Mouse (Mus musculus) adrenal gland, postnatal 14 days (tissue): ENCODE measurements around the gene Ap4b1. TPM values are rescaled to one million over a fixed set of nuclear protein-coding genes. Genes with fewer than 3 reads are reported as not detected.
A peak's percentile ranks its signal among the peaks of the same experiment; 100 is the strongest.
"Not testable (repeated sequence)": the region's sequence is repeated elsewhere in the genome, so short reads cannot be mapped to it uniquely, and the experiment has no call there.

ENCODE experiments used
- DNase-seq: peaks from one replicate; pipeline ENCODE4 v3.0.0; 2021; ENCODE audit warnings: mixed read lengths
- total RNA-seq: library from RNA; stranded (reverse); gene quantifications from 2 replicates; pipeline ENCODE4 v1.2.3, GENCODE M21; 2021

Ap4b1 gene
- total RNA-seq, 1 experiment from 2014 or later: 17.2 TPM

DNA sequence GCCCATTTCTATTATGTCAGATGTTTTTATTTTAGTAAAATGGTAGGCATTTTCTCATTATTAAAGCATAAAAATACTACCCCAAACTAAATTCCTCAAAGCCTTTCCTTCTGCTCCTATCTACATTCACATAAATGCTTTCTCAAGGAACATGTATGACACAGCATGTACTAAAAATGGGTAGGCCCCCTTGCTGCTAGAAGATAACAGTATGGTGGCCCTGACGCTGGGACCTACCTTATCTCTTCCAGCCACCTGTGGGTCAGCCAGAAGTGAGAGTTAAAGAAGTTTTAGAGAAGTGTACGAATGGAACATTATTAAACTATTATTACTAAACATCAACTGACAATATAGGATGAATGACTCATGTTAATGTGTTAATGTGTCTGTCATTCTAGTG lies 9.8 kb upstream of the Ap4b1 start:
- DNase-seq: no peak

DNA sequence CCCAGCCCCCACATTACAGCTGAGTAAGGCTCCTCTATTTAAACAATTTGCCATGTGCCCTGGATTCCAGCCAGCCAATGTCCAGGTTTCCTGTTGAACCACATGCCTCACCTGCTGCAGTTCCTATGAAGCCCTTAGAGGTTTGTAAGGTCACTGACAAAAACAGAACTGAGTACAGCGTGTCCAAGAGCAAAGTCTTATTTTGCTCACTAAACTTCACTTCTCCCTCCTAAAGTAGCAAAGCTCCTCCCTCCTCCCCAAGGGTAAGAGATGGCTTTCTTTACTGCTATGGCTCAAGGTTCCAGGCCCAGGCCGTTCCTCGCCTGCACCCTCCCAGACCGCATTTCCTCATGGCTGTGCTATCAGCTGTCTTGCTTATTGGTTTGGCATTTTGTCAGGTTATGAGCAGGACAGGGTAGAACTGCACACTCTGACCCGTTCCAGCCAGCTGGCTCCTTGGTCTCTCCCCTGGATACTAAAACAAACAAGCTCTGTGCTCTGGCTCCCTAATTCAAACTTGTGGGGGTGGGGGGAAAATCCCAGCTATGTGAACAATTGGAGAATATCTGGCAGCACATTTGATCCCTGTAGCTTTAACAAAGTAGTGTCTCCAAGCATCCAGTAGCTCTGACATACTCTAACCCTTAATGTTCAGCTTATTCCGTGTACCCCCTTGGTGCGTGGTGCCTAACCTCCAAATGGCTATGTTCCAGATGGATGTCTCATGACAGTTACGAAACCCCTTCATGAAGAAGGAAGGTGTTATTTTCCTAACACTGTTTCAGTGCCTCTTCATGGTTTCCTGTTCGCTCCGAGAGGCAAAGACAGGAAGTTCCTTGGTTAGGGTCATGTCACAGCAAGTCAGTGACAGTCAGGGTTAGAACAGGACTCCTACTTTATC lies 7.4 kb upstream of the Ap4b1 start:
- DNase-seq: peak; percentile 81

DNA sequence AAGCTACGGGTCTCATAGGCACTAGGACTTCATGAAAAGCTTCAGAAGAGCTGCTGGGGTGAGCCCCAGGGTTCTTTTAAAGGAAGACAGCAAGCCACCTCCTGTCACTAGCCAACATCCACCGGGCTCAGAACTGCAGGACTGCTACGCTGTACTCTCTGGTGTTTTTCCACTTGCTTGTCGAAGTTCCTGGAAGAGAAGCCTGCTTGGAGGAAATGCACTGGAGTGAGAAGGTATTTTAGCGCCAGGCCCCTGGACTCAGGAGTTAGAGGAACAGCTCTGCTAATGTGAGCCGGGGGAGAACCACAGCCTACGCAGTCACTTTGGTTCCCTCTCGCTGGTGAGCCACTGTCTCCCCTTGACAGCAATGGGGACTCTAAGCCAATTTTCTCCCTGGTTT lies 6.5 kb upstream of the Ap4b1 start:
- DNase-seq: peak; percentile 17

DNA sequence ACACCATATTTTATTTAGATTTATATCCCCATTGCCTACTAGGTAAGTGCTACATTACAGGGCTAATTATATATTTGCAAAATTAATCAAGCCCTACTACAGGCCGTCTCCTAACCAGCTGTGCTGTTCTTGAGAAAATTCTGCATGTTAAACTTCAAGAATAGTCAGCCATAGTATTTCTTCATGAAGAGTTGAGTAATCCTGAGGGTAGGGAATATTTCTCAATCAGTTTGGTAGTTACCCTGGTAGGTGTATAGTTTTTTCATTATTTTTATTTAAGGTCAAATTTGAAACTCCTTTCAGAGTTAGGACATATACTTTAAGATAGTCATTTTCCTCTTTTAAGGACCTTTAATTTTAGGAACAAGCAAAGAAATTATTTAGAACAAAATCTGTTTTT lies 3.6 kb upstream of the Ap4b1 start:
- DNase-seq: no peak

DNA sequence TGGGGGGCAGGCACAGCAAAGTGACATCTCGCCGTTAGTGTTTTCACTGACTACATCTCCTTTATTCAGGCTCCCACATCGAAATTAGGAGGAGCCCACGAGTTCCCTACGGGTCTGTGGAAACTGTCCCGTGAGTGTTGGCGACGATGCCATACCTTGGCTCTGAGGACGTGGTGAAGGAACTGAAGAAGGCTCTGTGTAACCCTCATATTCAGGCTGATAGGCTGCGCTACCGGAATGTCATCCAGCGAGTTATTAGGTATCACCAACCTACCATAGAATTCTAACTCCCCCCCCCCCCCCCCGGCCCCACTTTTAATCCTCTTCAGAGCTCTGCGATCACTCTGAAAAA lies 455 bp downstream of the Ap4b1 start:
- DNase-seq: no peak

DNA sequence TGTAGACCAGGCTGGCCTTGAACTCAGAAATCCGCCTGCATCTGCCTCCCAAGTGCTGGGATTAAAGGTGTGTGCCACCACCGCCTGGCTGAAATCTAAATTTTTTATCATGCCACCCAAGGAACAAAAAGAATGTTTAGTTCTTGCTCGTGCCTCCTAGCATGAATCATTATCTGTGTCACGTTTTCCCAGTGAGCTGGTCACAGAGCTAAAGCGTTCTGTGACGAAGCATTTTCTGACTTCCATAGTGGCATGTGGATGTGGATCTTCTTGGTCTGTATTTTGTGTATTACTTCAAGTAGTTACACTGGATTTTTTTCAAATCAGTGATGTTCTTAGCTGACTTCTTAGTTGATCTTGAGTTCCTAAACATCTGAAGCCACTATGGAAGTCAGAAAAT lies 1.6 kb downstream of the Ap4b1 start:
- DNase-seq: no peak

DNA sequence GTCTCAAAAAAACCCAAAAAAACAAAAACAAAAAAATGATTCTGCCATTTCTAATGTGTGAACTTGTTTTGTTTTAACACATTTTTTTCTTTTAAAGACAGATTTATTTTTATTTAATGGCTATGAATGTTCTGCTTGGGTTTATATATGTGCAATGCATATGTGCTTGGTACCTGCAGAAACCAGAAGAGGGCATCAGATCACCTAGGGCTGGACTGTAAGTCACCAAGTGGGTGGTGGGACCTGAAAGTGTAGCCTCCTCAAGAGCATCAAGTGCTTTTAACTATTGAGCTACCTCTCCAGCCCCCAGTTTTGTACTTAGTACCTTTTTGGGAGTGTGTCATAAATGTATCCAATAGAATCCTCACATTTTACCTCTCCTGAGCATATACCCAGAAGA lies 18.2 kb downstream of the Ap4b1 start:
- no peak for DNase-seq

DNA sequence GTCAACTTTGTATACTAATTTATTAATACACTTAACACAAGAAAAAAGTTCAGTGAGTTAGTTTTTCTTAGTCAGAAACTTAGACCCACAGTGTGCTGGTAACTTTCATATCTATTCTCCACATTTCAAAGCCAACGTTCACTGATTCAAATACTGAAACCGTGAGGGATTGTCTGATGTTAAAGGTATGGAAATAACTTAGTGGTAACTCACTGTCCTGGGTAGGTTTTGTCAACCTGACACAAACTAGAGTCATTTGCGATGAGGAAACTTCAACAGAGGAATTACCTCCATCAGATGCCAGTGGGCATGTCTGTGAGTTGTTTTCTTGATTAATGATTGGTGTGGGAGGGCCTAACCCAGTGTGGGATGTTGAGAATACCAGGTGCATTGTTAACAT lies 19.7 kb downstream of the Ap4b1 start:
- no peak for DNase-seq

DNA sequence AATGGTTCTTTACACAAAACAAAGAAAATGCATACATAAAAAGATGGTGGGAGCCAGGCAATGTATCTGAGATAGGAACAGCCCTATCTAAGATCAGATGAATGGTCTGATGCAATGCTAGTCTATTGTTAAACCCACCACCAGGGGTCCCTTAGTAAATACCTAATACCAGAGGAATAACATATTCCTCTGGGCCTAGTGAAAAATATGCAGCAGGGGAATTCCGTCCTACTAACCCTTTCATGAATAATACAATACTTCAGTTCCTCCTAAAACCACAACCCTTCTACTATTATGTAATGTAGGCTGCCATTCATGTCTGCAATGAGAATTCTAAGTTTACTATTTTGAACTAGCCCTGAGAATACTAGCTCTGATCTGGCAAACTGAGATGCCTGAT lies 21.4 kb downstream of the Ap4b1 start:
- not testable (repeated sequence) for DNase-seq

DNA sequence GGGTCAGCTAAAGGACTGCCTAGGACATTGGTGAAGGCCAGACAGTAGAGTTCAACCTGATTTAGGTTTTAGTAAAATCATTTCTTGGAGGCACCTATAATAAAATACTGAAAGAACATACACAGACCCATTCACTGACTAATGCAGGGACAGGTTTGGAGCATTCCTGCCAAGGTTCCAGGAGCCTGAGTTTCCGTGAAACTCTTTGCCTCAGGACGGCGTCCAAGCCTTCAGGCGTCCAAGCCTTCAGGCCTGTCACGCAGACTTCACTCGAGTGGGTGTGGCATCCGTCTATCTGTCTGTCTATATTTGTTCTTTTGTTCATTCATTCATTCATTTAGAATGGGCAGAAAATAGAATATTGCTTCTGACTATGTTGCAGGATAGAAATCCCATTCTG lies 21.8 kb downstream of the Ap4b1 start:
- no peak for DNase-seq

DNA sequence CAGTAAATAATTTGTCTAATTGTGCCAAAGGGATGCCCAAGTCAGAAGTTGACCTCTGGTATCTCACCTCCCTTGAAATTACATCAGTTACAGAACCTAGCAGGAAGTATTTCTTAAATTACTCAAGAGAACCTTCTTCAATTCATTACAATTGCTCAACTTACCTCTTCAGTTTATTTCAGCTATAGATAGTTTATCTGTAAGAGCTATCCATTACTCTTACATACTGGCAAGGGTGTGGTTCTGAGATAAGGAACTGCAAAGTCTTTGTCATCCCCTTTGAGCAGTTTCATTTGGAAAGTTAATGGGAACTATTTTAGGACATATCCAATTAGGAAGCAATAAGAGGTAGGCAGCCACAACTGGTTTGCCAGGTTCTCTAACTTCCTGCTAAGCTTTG lies 23.1 kb downstream of the Ap4b1 start, which contains the start of gene Bcl2l15:
TSS of gene Bcl2l15 (plus strand) at position 176 of the 400 bp plus-strand sequence.
- DNase-seq: no peak

DNA sequence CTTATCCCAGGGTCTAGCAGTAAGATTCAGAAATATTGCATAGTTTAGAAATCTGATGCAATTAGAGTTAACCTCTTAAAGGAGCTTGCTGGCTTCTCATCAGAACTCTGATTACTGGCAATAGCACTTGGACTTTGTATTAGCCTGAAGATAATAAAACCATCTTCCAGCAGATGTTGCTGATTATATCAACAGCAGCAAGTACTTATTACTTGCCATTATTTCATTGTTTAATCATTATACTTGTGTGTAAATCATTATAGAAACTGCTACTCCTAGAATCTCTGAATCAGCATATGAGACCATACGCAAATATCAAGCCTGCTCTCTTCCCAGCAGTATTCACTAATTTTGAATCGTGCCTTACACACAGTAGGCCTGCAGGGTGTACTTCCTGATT lies 24.7 kb downstream of the Ap4b1 start:
- DNase-seq: no peak

DNA sequence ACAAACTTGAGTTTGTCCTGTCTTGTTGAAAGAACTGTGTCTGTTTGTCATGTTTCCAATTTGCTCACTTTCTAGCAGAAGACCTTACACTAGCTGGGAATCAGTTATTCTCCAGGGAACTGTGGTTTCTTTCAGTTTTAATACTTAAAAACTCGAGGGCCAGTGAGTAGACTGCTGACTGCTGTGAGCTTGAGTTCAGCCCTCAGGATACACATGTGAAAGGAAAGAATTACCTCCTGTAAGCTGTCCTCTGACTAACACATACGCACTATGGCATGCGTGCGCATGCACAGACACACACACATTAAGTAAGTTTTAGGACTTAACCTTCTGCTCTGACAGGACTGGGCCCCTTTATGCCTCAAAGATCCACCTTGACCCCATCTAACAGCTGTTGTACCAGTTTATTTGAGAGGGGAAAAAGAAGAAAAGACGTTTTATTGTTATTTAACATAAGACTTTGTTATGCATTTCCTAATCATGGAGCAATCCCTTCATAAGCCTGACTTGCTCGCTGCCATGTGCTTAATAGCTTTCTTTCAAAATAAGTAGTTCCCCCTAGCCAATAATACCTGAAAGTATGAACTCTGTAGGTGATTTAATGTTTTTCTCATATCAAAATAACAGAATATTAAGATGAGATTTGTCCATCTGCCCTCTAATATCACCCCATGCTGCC lies 26.1 kb downstream of the Ap4b1 start:
- no peak for DNase-seq

DNA sequence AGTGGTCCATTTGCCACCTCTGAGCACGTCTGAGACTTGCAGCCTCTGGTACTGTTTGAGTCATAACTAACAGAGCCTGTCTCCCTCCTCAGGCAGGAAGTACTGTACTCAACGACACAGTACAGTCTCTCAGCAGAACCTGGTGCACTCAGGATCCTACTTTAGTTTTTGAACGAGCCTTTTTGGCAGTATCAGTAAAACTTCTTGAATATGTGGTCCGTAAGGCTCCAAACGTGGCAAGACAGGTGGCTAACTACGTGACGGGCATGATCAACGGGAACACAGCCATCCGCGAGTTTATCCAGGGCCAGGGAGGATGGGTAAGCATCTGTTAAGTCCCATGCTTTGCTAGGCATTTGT lies 26.6 kb downstream of the Ap4b1 start:
- DNase-seq: no peak

DNA sequence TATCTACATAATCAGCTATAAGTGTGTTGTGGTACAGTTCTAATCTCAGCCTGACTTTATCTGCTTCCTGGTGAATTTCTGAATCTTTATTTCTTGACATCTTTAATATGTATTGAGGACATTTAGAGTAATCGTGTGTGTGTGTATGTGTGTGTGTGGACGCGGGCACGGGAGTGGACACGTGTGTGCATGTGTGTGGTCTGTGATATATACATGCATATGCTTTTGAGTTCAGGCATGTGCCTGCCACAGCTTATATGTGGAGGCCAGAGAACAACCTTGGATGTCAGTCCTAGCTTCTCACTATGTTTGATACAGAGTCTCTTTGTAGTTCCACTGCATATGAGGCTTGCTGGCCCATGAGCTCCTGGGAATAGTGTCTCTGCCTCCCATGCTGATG lies 27.1 kb downstream of the Ap4b1 start:
- DNase-seq: no peak

DNA sequence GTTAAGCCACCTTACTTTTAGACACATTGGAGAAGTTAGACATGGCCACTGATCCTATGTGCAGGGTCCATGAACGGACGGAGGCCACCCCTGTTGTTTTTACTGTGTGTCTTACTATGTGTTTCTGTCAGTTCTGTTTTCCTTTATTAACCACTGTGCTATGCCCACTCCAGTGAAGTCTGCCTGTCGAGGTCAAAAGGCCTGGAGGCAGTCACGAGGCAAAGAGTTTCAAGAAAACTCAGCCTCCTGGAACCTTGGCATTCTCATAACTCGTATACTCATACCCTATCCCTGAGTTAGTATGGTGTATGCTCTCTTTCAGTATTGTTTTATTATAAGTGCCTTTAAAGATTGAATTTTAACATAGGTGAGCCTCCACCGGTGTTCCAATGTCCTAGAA lies 30.4 kb downstream of the Ap4b1 start:
- no peak for DNase-seq

DNA sequence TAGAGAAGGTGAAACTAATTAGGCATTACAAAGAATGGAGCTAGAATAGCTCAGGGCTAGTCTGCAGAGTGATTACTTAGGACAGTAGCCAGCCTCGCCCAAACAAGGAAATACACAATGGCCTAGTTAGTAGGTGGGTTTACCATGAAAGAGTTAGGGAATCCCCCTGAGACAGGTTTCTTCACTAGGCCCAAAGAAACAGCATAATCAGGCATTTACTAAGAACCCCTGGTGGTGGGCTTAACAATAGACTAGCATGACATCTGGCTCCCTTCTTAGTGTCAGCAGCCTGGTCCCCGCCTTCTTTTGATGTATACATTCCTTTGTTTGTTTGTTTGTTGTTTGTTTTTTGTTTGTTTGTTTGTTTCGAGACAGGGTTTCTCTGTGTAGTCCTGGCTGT lies 30.9 kb downstream of the Ap4b1 start:
- DNase-seq: not testable (repeated sequence)

DNA sequence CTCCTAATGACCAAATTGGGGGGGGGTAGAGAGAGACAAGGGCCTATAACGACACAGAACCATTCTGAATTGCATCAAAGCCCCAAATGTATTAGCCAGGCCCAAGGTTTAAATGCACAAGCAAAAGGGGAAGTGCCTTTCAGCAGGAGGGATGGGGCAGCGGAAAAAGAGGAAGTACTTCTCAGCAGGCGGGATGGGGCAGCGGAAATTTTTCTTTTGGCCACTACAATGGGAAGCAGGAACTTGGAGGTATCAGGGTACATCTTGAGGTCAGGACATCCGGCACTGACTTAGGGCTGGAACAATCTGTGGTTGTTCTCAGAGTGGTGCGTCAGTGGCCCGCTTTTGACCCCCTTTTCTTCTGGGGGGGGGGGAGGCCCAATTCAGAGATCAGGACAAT lies 31.6 kb downstream of the Ap4b1 start:
- not testable (repeated sequence) for DNase-seq

DNA sequence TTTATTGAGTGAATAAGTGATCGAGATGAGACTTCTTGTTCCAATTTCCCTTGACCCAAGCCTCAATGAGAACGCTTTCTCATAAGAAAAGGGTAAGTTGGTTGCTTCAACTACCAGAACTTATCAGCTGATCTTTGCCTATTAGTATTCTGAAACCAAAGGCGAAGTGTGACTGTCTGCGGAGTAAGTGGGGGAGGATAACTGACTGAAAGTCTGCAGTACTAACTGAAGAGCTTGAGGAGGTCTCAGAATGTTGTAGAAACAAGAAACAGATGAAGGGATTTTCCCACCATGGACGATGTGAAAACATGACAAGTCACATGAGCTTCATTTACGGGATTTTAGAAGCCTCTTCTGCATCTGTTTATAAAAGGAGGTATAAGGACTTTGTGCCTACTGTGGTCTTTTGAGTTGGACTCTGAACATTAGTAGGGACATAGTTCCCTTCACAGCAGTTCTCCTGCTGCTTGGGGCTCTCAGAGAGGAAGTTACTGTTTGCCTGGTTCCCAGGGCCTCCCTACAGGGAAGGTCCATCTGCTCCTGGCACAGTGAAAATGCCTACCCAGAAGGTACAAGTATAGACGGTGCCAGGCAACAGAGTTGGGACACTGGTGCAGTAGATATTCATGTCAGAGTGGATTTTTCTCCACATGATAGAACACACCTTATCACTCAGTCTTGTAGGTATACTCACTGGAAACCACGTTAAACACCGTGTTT lies 41.5 kb downstream of the Ap4b1 start:
- no peak for DNase-seq

DNA sequence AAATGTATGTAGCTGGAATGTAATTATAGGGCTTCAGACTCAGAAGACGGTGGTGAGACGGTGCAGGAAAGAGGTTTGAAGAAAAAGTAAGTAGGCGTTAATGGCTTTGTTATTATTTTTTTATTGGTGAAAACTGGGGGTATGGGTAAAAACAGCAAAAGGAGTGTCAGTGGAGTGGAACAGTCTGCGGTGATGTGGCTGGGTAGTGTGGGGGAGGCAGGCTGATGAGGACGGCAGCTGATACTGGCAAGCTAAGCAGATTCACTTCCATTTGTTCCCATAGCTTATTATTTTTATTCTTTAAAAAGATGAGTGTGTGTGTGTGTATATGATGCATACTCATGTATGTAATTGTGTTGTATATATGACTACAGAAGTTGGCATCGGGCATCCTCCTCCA lies 42.2 kb downstream of the Ap4b1 start:
- no peak for DNase-seq

DNA sequence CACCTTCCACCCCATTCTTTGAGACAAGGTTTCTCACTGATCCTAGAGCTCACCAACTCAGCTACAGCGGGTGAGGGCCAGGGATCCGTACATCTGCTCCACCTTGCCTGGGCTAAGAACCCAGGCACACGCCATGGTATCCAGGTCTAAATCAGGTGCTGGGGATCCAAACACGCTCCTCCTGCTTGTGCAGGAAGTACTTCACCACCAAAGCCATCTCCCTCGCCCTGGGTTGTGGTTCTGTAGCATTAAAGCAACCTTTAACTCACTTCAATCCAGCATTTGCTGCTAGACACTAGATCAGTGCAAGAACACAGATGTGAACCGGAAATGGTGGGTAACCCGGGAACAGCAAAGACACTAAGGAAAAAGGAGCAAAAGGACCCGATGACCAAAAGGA lies 42.6 kb downstream of the Ap4b1 start:
- no peak for DNase-seq

DNA sequence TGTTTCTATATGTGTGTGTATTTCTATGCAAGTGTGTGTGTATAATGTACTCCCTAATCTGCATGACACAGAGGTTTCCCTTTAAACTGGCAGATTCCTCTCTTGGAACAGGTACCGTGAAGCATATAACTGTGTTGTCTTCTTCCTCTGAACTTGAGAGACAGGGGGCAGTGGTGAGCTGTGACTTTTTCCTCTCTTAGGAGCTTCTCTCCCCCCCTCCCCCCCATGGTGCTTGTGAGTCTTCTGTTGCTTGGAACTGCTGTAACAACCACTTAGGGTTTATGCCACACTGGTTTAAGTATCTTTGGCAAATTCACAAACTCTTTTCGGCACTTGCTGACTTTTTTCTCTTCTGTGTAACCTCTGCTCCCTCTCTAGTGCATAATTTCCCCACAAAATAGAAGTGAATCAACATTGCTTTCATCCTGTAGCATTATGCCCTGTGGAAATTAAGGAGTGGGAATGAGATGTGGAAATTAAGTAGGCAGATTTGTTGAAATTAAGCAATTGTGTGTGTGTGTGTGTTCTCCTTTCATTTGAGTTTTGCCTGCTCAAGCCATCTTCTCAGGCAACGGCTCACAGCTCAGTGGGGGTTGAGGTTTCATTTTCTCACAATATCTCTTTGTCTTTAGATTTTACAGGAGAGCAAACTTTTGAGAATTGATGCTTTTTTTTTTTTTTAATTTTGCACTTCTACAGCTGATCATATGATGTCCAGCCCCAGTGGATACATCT lies 43.4 kb downstream of the Ap4b1 start:
- DNase-seq: peak; percentile 70

DNA sequence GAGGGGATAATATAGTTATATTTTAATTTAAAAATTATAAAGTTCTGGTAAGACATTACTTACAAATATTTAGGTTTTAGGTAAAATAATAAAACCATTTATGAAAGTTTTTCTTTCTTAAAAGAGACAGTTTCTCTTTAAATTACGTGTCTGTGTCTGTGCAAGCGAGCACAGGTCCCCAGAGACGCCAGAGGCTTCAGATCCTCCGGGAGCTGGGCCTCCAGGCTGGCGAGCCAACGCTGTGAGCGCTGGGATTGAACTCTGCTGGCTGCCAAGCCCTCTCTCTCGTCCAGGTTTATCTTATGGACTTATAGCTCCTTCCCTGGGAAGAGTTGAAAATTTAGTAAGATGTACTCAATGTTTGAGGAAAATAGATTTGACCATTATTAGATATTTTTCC lies 44.5 kb downstream of the Ap4b1 start:
- peak; percentile 57 for DNase-seq
